ENCODE assay signal across 8 mouse cellular contexts in genomic region chr11:120629341-120629730, GRCm38 (mm10). TPM values are rescaled to one million over a fixed set of nuclear protein-coding genes. Genes with fewer than 3 reads are reported as not detected.
DNase-seq lines count a peak whose midpoint lies in the region; ATAC-seq and TF ChIP-seq lines count a peak whose summit lies in the region.

No protein-coding gene starts in this region.

- H3K27me3 ChIP-seq in heart, embryonic 10.5 days (ENCODE audit: insufficient read depth, poor library complexity, severe bottlenecking): no peaks in the 10 kb centered on the region
- H3K27me3 ChIP-seq in hindbrain, embryonic 12.5 days: no peaks in the 10 kb centered on the region
- H3K27me3 ChIP-seq in liver, embryonic 11.5 days (replicated peaks; ENCODE audit: control insufficient read depth, insufficient read depth, low read length): no peaks in the 10 kb centered on the region
- H3K27me3 ChIP-seq in small intestine, adult 2 months (ENCODE audit: control insufficient read depth, insufficient read depth, low read length): no peaks in the 10 kb centered on the region

- peak overlapping the region; percentile 29 for H3K4me2 ChIP-seq in hindbrain, embryonic 12.5 days (replicated peaks)
- peak overlapping the region; percentile 95 for H3K4me2 ChIP-seq in liver, embryonic 11.5 days

- peaks cover 61% of the 10 kb centered on the region for H3K4me1 ChIP-seq in heart, embryonic 10.5 days
- H3K4me1 ChIP-seq in hindbrain, embryonic 12.5 days: peaks cover 43% of the 10 kb centered on the region
- peaks cover 72% of the 10 kb centered on the region for H3K4me1 ChIP-seq in liver, embryonic 11.5 days (replicated peaks; ENCODE audit: control insufficient read depth, insufficient read depth, low read length)
- H3K4me1 ChIP-seq in small intestine, adult 2 months (ENCODE audit: control insufficient read depth, insufficient read depth, insufficient read length, low read length): peaks cover 42% of the 10 kb centered on the region

- no peaks in the 10 kb centered on the region for H3K9me3 ChIP-seq in heart, embryonic 10.5 days
- no peaks in the 10 kb centered on the region for H3K9me3 ChIP-seq in hindbrain, embryonic 12.5 days (replicated peaks)
- H3K9me3 ChIP-seq in liver, embryonic 11.5 days (ENCODE audit: control insufficient read depth, low read length): no peaks in the 10 kb centered on the region

- H3K36me3 ChIP-seq in heart, embryonic 10.5 days: peaks cover 27% of the 10 kb centered on the region
- H3K36me3 ChIP-seq in hindbrain, embryonic 12.5 days: peaks cover 27% of the 10 kb centered on the region
- H3K36me3 ChIP-seq in liver, embryonic 11.5 days (ENCODE audit: control insufficient read depth, insufficient read depth, low read length): peaks cover 11% of the 10 kb centered on the region; the same call in 1 of the 2 replicates
- peaks cover 11% of the 10 kb centered on the region for H3K36me3 ChIP-seq in small intestine, adult 2 months (ENCODE audit: control insufficient read depth, insufficient read depth, low read length)

- H3K4me3 ChIP-seq in heart, embryonic 10.5 days: peak overlapping the region; percentile 99
- H3K4me3 ChIP-seq in hindbrain, embryonic 12.5 days: no peak overlapping the region
- peak overlapping the region; percentile 78 for H3K4me3 ChIP-seq in liver, embryonic 11.5 days (ENCODE audit: low read depth, low read length)
- H3K4me3 ChIP-seq in small intestine, adult 2 months (ENCODE audit: low read depth, low read length): peak overlapping the region; percentile 53

- TF ChIP-seq POLR2A in small intestine, adult 2 months (IDR thresholded peaks at IDR 0.05; ENCODE audit: low read depth, low read length): no peak; the same call in 1 of the 2 replicates

- no peak for DNase-seq in heart, embryonic 10.5 days (ENCODE audit: low spot score)
- DNase-seq in heart, postnatal 4 days: no peak
- no peak for DNase-seq in liver, embryonic 11.5 days (ENCODE audit: low spot score)
- no peak for DNase-seq in layer of hippocampus, adult 8-10 months (ENCODE audit: low spot score in 2 of 2)
- no peak for DNase-seq in gastrocnemius, postnatal 10 days

- peak overlapping the region; percentile 99; the same call in 1 of the 2 replicates for H3K27ac ChIP-seq in heart, embryonic 10.5 days
- H3K27ac ChIP-seq in hindbrain, embryonic 12.5 days: peak overlapping the region; percentile 64; the same call in 1 of the 2 replicates
- H3K27ac ChIP-seq in liver, embryonic 11.5 days (ENCODE audit: low read depth, low read length): peak overlapping the region; percentile 94
- H3K27ac ChIP-seq in small intestine, adult 2 months (ENCODE audit: insufficient read depth, low read depth, low read length): peak overlapping the region; percentile 92

- peak; percentile 27 for ATAC-seq in activated CD4-positive, CD25-positive, alpha-beta regulatory T cell, adult 4 months
- no peak for ATAC-seq in hindbrain, embryonic 12.5 days (ENCODE audit: low FRiP score)
- no peak for ATAC-seq in liver, embryonic 11.5 days (replicated peaks; ENCODE audit: low FRiP score)

- peak overlapping the region; percentile 33; the same call in 1 of the 2 replicates for H3K9ac ChIP-seq in hindbrain, embryonic 12.5 days
- peak overlapping the region; percentile 92 for H3K9ac ChIP-seq in liver, embryonic 11.5 days (ENCODE audit: low read depth, low read length)

- WGBS in heart, embryonic 10.5 days: 73% methylated on average over 23 of the region's 23 CpGs
- WGBS in hindbrain, embryonic 12.5 days: 76% methylated on average over 23 of the region's 23 CpGs
- WGBS in liver, embryonic 11.5 days: 55% methylated on average over 23 of the region's 23 CpGs
- 52% methylated on average over 23 of the region's 23 CpGs for WGBS in small intestine, adult 2 months

- TF ChIP-seq CTCF in small intestine, adult 2 months (IDR thresholded peaks at IDR 0.05; ENCODE audit: extremely low read depth, insufficient read length, insufficient replicate concordance, low read depth, low read length): no peak

RNA-seq across cellular contexts. Expression of gene Mafg, which starts 4.1 kb away (rescaled TPM):
- polyA plus RNA-seq in heart, embryonic 10.5 days (2016; fragmentation: Nextera tagmentation; extraction: Ambion mirVana): 22.7 and 28.2 TPM in 2 replicates
- total RNA-seq in heart, postnatal 4 days (2021): 10 to 100 TPM; 23.4 to 25.8 TPM
- polyA plus RNA-seq in activated CD4-positive, CD25-positive, alpha-beta regulatory T cell, adult 4 months (2017; shearing (Covaris generic)): 10 to 100 TPM; 10.7 to 14.3 TPM
- 40.1 TPM in 2 replicates for polyA plus RNA-seq in hindbrain, embryonic 12.5 days (2016; fragmentation: Nextera tagmentation; extraction: Ambion mirVana)
- polyA plus RNA-seq in liver, embryonic 11.5 days (2014; fragmentation: Nextera tagmentation; extraction: Ambion mirVana): 32.6 and 34.8 TPM in 2 replicates
- polyA plus RNA-seq in small intestine, adult 2 months (2012; rRNA removed): 24.8 and 33.6 TPM in 2 replicates
- total RNA-seq in layer of hippocampus, adult 8-10 months (2022): 10 to 100 TPM; 70.7 to 89.1 (median 77.4) TPM
- 10 to 100 TPM; 27.6 to 39.6 TPM for total RNA-seq in gastrocnemius, postnatal 10 days (2021)

RNA-seq across cellular contexts. Expression of gene Sirt7, which starts 4.3 kb away (rescaled TPM):
- 25.6 and 29.5 TPM in 2 replicates for polyA plus RNA-seq in heart, embryonic 10.5 days (2016; fragmentation: Nextera tagmentation; extraction: Ambion mirVana)
- total RNA-seq in heart, postnatal 4 days (2021): 10 to 100 TPM; 10.2 to 11.7 TPM
- polyA plus RNA-seq in activated CD4-positive, CD25-positive, alpha-beta regulatory T cell, adult 4 months (2017; shearing (Covaris generic)): 10 to 100 TPM; 50.8 to 61.8 TPM
- polyA plus RNA-seq in hindbrain, embryonic 12.5 days (2016; fragmentation: Nextera tagmentation; extraction: Ambion mirVana): 43.9 and 50.0 TPM in 2 replicates
- 48.6 and 54.8 TPM in 2 replicates for polyA plus RNA-seq in liver, embryonic 11.5 days (2014; fragmentation: Nextera tagmentation; extraction: Ambion mirVana)
- 99.1 and 147 TPM in 2 replicates for polyA plus RNA-seq in small intestine, adult 2 months (2012; rRNA removed)
- 10 to 100 TPM; 43.5 to 49.9 (median 45.4) TPM for total RNA-seq in layer of hippocampus, adult 8-10 months (2022)
- 1 to 10 TPM; 6.5 to 9.2 TPM for total RNA-seq in gastrocnemius, postnatal 10 days (2021)

RNA-seq across cellular contexts. Expression of gene Pcyt2, which starts 11.6 kb away (rescaled TPM):
- polyA plus RNA-seq in heart, embryonic 10.5 days (2016; fragmentation: Nextera tagmentation; extraction: Ambion mirVana): 119 and 130 TPM in 2 replicates
- 10 to 100 TPM; 56.8 to 58.1 TPM for total RNA-seq in heart, postnatal 4 days (2021)
- polyA plus RNA-seq in activated CD4-positive, CD25-positive, alpha-beta regulatory T cell, adult 4 months (2017; shearing (Covaris generic)): 100 to 1,000 TPM in 1 of 2 experiments, 10 to 100 TPM in 1; 84.5 to 112 TPM
- 145 and 148 TPM in 2 replicates for polyA plus RNA-seq in hindbrain, embryonic 12.5 days (2016; fragmentation: Nextera tagmentation; extraction: Ambion mirVana)
- polyA plus RNA-seq in liver, embryonic 11.5 days (2014; fragmentation: Nextera tagmentation; extraction: Ambion mirVana): 165 and 175 TPM in 2 replicates
- 449 and 1,029 TPM in 2 replicates for polyA plus RNA-seq in small intestine, adult 2 months (2012; rRNA removed)
- 100 to 1,000 TPM; 142 to 164 (median 149) TPM for total RNA-seq in layer of hippocampus, adult 8-10 months (2022)
- 10 to 100 TPM; 29.7 to 30.9 TPM for total RNA-seq in gastrocnemius, postnatal 10 days (2021)

RNA-seq across cellular contexts. Expression of gene Pycr1, which starts 14.2 kb away (rescaled TPM):
- 28.5 and 29.9 TPM in 2 replicates for polyA plus RNA-seq in heart, embryonic 10.5 days (2016; fragmentation: Nextera tagmentation; extraction: Ambion mirVana)
- total RNA-seq in heart, postnatal 4 days (2021): 1 to 10 TPM; 7.9 to 8.0 TPM
- under 1 TPM in 1 of 2 experiments, not detected in 1; 0.48 TPM for polyA plus RNA-seq in activated CD4-positive, CD25-positive, alpha-beta regulatory T cell, adult 4 months (2017; shearing (Covaris generic))
- polyA plus RNA-seq in hindbrain, embryonic 12.5 days (2016; fragmentation: Nextera tagmentation; extraction: Ambion mirVana): 28.5 and 28.8 TPM in 2 replicates
- polyA plus RNA-seq in liver, embryonic 11.5 days (2014; fragmentation: Nextera tagmentation; extraction: Ambion mirVana): 18.5 and 21.2 TPM in 2 replicates
- 17.1 and 19.9 TPM in 2 replicates for polyA plus RNA-seq in small intestine, adult 2 months (2012; rRNA removed)
- 1 to 10 TPM; 1.1 to 1.6 (median 1.3) TPM for total RNA-seq in layer of hippocampus, adult 8-10 months (2022)
- total RNA-seq in gastrocnemius, postnatal 10 days (2021): 10 to 100 TPM; 15.1 to 18.1 TPM

RNA-seq across cellular contexts. Expression of gene Myadml2, which starts 18.6 kb away (rescaled TPM):
- polyA plus RNA-seq in heart, embryonic 10.5 days (2016; fragmentation: Nextera tagmentation; extraction: Ambion mirVana): 6.7 and 9.3 TPM in 2 replicates
- total RNA-seq in heart, postnatal 4 days (2021): 10 to 100 TPM; 26.3 to 28.1 TPM
- not detected for polyA plus RNA-seq in activated CD4-positive, CD25-positive, alpha-beta regulatory T cell, adult 4 months (2017; shearing (Covaris generic))
- 0.39 and 0.60 TPM in 2 replicates for polyA plus RNA-seq in hindbrain, embryonic 12.5 days (2016; fragmentation: Nextera tagmentation; extraction: Ambion mirVana)
- polyA plus RNA-seq in liver, embryonic 11.5 days (2014; fragmentation: Nextera tagmentation; extraction: Ambion mirVana): 0.34 and 0.60 TPM in 2 replicates
- 0.39 and 1.0 TPM in 2 replicates for polyA plus RNA-seq in small intestine, adult 2 months (2012; rRNA removed)
- total RNA-seq in layer of hippocampus, adult 8-10 months (2022): 1 to 10 TPM; 3.6 to 8.2 (median 6.0) TPM
- total RNA-seq in gastrocnemius, postnatal 10 days (2021): 10 to 100 TPM; 89.2 to 92.0 TPM
